Mouse (Mus musculus): Measurements from ENCODE around the gene Tmcc3.

GRCm38 (mm10) chr10:94446379-94447008 is 134.7 kb downstream of the Tmcc3 start:
- TF ChIP-seq CTCF (IDR thresholded peaks at IDR 0.05; ENCODE audit: extremely low read depth, insufficient read depth, insufficient read length, insufficient replicate concordance) (no peak), POLR2A (IDR thresholded peaks at IDR 0.05; ENCODE audit: low read depth, low read length) (no peak)
